Mouse (Mus musculus): ENCODE measurements around the gene Spryd4.
"Not testable (repeated sequence)": the region's sequence is repeated elsewhere in the genome, so short reads cannot be mapped to it uniquely, and the experiment has no call there.

The Spryd4 gene

GRCm38 (mm10) chr10:128225064-128225463, 13.5 kb upstream of the Spryd4 start:
- DNase-seq (ENCODE audit: low spot score): no peak

DNA sequence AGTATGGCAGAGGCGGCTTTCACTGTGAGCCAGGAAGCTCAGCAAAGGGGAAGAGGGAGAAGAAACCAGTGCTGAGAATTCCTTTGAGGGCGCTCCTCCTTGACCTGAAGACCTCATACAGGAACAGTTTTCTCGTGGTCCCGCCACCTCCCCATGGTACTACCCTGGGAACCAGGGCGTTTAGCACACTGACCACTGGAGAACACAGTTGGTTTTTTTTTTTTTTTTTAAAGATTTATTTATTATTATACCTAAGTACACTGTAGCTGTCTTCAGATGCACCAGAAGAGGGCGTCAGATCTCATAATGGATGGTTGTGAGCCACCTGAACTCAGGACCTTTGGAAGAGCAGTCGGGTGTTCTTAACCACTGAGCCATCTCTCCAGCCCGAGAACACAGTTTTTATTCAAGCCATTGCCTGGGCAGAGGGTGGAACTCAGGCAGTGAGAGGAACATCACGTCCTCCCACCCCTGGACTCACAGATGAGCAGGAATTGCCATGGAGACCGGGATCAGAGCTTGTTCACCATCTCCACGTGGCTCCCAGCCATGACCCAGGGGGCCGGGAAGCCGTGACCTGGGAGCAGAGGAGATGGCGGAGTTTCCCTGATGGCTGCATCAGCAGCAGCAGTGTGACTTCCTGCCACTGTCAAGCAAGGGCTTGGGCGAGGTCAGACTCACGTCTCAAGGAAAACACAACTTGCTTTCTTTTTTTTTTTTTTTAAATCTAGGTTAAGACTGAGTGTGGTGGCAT, 10.1 kb upstream of the Spryd4 start:
- no peak for DNase-seq (ENCODE audit: low spot score)

DNA sequence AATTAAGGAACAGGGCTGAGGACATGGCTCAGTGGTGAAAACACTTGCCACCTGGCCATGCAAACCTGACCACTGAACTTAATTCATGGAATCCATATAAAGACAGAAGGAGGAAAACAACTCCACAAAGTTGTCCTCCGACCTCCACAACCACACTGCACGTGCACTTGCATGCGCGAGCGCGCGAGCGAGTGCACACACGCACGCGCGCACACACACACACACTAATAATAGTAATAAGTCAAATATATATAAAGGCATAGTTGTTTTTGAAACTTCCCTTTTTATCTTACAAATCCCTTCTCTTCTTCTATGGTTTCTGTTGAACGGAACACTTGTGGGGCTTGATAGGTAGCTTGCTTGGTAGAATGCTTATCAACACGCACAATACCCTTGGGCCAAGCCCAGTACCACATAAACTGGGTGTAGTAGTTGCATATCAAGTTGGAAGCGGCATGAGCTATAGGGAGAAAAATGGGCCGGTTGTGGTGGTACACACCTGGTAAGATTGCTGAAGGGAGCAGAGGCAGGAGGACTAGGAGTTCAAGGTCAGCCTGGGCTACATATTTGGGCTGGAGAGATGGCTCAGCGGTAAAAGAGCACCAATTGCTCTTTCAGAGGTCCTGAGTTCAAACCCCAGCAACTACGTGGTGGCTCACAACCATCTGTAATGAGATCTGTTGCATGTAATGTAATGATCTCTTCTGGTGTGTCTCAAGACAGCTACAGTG, 6.9 kb upstream of the Spryd4 start:
- DNase-seq (ENCODE audit: low spot score): no peak

- no peak for DNase-seq (ENCODE audit: low spot score)
Observed at GRCm38 (mm10) chr10:128214981-128215380, 3.4 kb upstream of the Spryd4 start.

GRCm38 (mm10) chr10:128214112-128214511, 2.5 kb upstream of the Spryd4 start:
- DNase-seq (ENCODE audit: low spot score): not testable (repeated sequence)

- no peak for DNase-seq (ENCODE audit: low spot score)
Observed at GRCm38 (mm10) chr10:128212871-128213323, 1.3 kb upstream of the Spryd4 start.

DNA sequence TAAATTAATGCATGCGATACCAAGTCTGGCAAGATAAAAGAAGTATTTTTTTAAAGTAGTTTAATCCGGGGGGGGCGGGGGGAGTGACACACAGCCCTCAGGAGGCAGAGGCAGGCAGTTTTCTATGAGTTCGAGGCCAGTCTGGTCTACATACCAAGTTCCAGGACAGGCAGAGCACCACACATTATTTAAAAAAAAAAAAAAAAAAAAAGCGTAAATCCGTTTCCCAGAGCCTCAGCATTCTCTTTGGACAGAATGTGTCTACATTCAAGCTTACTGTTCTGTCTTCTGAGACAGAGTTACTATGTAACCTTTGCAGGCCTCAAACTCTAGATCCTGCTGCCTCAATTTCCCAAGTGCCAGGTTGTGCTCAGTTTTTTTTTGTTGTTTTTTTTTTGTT, 541 bp upstream of the Spryd4 start:
- no peak for DNase-seq (ENCODE audit: low spot score)

DNA sequence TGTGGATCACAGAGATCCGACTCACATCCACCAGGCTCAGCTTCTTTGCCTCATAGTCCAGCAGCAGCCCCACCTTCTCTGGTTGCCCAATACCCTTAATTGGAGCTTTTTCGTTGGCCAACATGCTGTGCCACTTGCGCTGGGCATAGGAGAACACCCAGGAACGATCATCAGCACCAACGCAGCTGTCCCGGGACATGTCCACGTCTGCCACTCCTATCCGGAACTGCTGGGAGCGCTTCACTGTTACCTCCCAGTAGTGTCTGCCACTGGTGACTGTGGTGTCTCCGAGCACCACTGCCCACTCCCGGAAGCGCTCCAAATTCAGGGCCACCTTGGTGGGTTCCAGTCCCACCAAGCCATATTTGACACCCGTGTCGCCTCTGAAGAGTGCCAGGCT, 653 bp downstream of the Spryd4 start:
- DNase-seq (ENCODE audit: low spot score): no peak

GRCm38 (mm10) chr10:128210131-128210530, 1.5 kb downstream of the Spryd4 start:
- DNase-seq (ENCODE audit: low spot score): no peak

- DNase-seq (ENCODE audit: low spot score): no peak
Observed at GRCm38 (mm10) chr10:128209311-128210009, 2.1 kb downstream of the Spryd4 start.

GRCm38 (mm10) chr10:128208326-128208725, 3.3 kb downstream of the Spryd4 start:
- no peak for DNase-seq (ENCODE audit: low spot score)

DNA sequence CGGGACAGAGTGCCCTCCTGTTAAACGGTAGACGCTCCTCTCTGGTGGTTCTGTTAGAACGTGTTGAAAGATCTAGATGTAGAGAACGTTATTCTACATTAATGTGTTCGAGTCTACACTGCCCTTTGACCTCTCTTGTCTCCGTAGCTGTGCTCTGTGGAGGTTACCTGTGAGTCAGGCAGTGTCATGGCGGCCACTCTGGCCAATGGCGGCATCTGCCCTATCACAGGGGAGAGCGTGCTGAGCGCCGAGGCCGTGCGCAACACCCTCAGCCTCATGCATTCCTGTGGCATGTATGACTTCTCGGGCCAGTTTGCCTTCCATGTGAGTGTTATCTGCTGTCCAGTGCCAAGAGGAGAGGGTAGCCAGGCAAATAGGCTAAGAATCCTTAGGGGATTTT, 6.7 kb downstream of the Spryd4 start:
- no peak for DNase-seq (ENCODE audit: low spot score)

GRCm38 (mm10) chr10:128201856-128202255, 9.8 kb downstream of the Spryd4 start:
- no peak for DNase-seq (ENCODE audit: low spot score)

GRCm38 (mm10) chr10:128194551-128195461, 16.8 kb downstream of the Spryd4 start:
- no peak for DNase-seq (ENCODE audit: low spot score)

- peak; percentile 93 for DNase-seq (ENCODE audit: low spot score)
Observed at GRCm38 (mm10) chr10:128194024-128194550, 17.5 kb downstream of the Spryd4 start, which contains the start of gene Gls2. TSS of gene Gls2 (plus strand) at chr10:128194457.

GRCm38 (mm10) chr10:128193113-128193512, 18.5 kb downstream of the Spryd4 start:
- DNase-seq (ENCODE audit: low spot score): no peak

GRCm38 (mm10) chr10:128192030-128192766, 19.4 kb downstream of the Spryd4 start:
- not testable (repeated sequence) for DNase-seq (ENCODE audit: low spot score)

DNA sequence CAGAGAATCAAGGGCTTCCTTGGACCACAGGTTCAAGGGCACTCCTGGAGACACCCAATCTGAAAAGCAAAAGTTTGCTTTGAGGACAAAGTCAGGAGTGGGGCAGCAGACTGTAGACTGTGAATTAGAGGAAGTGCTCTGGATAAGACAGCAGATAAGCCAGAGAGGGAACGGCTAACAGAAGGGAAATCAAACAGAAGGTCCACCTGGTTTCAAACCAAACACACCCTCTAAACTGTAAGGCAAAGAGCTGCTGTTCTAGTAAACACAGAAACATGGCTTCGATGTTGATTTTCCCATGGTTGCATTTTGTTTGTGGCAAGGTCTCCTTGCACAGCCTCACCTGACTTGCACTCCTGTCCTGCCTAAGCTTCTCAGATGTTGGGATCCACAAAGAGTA, 20.1 kb downstream of the Spryd4 start:
- no peak for DNase-seq (ENCODE audit: low spot score)

DNA sequence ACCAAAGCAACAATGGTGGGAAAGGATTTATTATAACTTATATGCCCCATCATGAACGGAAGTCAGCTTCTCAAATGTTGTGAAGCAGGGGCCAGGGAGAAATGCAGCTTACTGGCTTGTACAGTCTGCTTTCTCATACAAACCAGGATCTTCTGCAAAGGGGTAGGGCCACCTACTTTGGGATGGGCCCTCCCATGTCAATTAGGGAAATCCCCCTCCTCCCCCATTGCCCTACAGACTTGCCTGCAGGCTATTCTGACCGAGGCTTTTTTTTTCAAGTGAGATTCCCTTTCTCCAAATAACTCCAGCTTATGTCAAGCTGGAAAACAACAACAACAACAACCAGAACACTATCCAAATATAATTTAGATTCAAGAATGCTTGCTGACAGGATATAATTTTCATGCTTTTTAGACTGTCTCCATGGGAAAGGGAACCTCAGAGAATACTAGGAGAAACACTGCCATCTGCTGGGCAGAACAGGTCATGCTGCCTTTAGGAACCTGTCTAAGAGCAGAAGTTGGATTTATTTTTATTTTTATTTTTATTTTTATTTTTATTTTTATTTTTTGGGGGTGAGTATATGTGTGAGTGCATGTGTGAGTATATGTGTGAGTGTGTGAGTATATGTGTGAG, 23.2 kb downstream of the Spryd4 start:
- DNase-seq (ENCODE audit: low spot score): peak; percentile 78

GRCm38 (mm10) chr10:128187181-128187605, 24.4 kb downstream of the Spryd4 start:
- DNase-seq (ENCODE audit: low spot score): no peak

Measured in layer of hippocampus, adult 9-10 months (tissue).